Mouse (Mus musculus): ENCODE data around the gene Rnh1.
A peak's percentile ranks its signal among the peaks of the same experiment; 100 is the strongest.

Rnh1 gene

DNA sequence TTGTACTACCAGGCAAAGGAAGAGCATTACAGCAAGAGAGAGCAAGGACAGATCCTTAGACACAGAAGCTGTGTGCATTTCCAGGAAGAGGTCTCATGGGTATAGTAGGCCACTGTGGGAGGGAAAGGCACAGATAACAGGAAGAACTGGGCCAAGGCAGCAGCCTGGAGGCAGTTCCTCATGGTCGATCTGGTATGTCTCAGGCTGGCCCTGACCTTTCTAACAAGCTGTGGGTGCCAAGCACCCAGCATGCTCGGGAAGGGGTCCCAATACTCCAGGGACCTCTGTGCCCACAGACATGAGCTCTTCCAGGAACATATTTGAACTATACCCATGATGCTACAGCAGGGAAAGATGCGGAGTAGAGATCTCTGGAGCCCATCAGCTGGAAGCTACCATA, 31.9 kb upstream of the Rnh1 start:
- DNase-seq, result no peak

DNA sequence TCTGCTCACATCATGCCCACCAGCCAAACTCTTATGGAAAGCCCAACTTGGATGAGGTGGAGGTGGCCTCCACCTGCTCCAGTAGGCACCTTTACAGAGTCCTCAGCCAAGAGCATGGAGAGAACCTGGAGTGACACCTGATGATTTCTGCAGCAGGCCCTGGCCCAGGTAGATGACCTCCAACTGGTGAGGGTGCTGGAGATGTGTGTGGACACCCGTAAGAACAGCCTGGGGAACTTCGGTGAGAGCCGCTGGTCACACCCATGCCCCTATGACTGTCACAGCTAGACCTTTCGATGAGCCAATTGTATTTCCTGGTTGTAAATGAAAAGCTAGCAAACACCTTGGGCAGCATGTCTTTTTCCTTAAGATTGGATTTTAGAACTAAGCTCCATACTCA, 25.5 kb upstream of the Rnh1 start:
- DNase-seq, result no peak

DNA sequence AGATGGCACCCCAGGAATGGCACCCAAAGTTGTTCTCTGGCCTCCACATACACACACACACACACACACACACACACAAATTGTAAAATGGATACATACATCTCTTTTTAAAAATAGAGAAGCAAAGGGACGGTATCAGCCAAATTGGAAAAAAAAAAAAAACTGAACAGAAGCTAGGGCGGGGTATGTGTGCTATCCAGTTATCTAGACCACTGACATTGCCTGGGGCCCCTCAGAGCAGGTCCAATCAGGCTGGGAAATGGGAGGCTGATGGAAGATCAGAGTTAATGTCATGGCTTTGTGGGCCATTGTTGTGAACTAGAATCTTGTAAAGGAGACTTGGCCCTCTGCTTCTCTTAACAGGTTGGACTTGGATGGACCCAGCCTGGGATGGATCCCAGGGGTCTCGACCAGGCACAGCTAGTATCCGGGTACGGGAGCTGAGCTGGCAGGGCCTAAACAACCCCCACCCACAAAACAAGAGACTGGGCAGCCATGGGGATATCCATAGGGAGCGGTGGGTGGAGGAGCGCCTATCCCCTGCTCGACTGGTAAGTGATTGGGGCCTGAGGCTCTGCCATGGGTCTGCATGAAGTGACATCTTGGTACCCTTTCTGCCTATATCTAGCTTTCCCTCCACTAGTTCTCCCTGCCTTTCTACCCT, 24.1 kb upstream of the Rnh1 start:
- DNase-seq, result no peak

DNA sequence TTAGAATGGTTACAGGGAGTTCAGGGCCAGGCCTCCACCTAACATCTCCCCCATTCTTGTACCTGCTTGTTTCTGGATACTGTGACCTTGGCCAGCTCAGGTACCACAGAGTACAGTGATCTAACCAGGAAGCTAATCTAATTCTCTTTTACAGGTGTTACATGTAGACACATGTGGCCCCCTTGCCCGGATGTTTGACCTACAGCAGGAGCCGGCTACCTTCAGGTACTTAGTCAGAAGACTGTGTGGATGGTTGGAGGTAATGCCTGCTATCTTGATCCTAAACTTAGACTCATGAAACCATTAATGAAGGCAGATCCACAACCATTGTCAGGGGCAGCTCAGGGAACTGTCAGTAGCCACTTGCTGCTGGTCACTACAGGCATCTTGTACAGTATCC, 23.1 kb upstream of the Rnh1 start:
- DNase-seq, result no peak

DNA sequence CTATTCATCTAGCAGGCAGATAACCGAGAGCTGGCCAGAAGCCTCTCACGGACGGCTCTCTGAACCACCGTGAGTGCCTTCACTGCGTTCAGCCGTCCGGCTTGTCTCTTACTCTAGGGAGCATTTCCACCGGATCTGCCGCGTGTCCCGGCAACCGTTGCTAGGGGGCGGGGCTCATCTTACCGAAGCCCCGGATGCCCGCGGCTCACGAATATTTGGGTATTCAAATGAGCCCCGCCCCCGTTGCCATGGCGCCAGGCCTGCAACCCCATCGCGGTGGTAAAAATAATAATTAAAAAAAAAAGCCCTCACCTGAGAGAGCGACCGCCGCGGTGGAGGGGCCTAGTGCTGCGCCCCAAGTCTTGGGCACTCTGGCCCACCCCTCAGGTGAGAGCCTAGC, 22.2 kb upstream of the Rnh1 start:
- peak; percentile 92 for DNase-seq

DNA sequence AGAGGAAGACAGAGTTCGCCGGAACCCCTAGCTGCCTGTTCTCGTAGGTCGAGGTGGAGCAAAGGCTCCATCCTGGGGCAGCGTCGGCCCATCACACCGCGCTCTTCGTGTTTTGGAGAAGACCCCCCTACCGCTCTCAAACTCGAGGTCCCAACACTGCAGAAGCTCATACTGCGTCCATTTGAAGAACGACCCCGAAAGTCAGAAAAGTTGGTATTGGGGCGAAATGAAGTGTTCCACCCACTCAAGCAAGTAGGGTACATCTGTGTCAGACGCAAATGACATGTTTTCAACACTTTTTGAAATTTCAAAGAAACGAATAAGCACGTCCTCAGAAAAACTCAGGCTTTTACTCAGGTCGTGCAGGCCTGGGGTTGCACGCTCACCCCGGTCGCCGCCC, 21.8 kb upstream of the Rnh1 start:
- DNase-seq, result no peak

DNA sequence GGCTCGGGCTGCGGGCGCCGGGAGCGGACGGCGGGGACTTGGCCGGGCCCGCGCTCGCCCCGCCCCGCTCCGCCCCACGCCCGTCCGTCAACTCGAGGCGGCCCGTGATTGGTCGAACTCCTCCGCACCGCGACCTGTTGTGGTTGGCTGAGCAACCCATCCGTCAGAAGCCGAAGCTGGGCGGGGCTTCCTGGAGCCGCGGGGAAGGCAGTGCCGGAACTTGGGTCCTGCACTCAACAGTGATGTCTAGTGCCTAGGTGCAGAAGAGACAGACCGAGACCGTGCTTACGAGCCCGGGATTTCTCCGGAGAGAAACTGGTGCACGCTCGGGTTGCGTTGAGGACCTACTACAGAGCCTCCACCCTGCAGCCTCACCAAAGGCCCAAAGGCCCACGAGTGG, 21.3 kb upstream of the Rnh1 start, which contains the start of the genes Hras and Lrrc56:
Gene Hras, minus strand, starts transcription at position 58 of the 400 bp plus-strand sequence.
Gene Lrrc56, plus strand, starts transcription at position 210 of the 400 bp plus-strand sequence.
- DNase-seq, result peak; percentile 97

DNA sequence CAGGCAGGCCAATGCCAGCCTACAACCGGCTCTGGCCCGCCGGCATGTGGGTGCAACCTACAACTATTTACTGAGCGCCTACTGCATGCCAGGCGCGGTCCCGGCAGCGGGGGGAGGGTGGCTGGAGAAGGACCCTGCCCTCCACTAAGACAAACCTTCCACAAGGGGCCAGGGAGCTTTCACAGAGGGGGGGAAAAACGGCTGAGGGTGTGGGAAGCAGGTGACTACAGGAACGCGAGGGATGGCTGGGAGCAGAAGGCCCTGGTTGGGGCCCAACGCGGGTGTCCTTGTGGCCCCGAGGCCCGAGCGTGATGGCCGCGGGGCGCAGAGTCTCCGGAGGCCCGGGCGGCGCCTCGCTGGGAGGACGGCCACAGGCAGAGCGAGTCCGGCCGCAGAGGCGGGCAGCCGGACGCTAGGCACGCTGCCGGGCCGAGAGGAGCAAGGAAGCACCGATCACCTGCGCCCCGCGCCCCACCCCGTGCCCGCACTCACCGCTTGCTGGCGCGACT, 20.7 kb upstream of the Rnh1 start:
- DNase-seq, result peak; percentile 57

DNA sequence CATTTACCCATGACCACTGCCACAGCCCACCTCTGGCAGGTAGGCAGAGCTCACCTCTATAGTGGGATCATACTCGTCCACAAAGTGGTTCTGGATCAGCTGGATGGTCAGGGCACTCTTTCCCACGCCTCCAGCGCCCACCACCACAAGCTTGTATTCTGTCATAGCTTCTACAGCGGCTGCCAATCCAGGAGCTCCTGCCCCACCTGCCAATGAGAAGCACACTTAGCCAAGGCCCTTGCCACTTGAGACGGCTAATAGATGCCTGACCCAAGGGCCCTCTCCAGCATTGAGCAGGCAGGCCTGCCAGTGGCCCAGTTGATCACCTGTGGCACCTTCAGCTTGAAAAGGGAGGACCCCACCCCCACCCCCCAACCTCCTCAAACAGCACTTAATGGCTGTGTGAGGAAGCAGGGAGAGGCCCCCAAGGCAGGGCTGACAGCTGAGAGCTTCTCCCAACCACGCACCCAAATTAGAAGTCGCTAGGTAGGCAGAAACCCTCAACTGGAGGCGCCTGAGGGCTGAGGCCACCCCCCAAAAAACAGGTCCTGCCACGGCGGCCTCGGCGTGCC, 20.2 kb upstream of the Rnh1 start:
- no peak for DNase-seq

DNA sequence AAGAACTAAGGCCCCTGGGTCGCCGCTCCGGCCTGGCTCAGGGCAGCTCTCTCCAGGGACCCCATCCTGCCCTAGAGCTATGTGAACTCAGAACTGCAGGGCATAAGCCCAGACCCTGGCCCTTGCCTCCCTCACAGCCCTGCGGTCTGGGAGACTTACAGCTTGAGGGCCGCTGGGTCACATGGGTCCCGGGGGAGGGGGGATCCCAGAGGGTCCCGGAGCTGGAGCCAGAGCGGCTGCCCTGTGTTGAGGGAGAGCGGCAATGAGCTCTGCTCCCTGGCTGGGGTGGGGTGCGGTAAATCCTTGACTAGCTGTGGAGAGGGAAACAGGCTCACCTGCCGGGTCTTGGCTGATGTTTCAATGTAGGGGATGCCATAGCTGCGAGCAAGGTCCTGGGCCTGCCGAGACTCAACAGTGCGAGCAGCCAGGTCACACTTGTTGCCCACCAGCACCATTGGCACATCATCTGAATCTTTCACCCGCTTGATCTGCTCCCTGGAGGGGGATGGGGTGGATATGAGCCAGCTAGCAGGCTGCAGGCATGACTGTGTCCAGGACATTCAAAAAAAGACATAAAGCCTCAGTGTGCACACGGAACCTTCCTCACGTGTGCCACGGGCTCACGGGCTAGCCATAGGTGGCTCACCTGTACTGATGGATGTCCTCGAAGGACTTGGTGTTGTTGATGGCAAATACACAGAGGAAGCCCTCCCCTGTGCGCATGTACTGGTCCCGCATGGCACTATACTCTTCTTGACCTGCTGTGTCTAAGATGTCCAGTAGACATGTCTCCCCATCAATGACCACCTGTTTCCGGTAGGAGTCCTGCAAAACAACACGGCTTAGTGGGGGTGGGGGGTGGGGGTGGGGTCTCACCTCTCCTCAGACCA, 19.4 kb upstream of the Rnh1 start:
- no peak for DNase-seq

DNA sequence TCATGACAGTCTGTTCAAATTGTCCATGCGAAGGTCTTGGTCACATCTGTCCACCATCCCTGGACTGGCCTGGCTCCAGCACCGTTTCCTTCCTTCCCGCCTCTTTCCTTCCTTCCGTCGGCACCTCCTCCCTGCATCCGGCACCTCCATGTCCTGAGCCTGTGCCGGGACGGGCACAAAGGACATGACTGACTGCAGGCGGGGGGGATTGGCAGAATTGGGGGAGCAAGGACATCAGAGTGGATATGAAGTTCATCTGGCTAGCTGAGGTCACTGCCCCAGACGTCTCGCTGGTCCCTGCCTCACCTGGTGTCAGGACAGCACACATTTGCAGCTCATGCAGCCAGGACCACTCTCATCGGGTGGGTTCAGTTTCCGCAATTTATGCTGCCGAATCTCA, 18.4 kb upstream of the Rnh1 start:
- DNase-seq, result peak; percentile 53

DNA sequence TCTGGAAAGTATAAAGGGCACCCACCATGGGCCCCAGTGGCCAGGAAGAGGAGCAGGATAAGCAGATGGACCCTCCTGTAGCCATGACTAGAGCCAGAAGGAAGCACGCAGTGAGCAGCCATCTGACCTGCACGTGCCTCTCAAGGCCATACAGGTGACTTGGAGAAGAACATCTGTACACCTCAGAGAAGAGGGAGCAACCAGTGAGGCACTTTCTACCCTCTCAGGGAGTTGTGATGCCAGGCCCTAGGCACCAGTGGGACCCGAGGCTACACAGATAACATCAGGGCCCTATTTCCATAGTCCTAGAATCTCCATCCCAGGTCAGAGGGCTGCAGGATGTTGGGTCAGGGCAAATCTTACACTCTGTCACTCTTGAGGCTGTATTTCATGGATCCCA, 17.6 kb upstream of the Rnh1 start:
- DNase-seq, result no peak

DNA sequence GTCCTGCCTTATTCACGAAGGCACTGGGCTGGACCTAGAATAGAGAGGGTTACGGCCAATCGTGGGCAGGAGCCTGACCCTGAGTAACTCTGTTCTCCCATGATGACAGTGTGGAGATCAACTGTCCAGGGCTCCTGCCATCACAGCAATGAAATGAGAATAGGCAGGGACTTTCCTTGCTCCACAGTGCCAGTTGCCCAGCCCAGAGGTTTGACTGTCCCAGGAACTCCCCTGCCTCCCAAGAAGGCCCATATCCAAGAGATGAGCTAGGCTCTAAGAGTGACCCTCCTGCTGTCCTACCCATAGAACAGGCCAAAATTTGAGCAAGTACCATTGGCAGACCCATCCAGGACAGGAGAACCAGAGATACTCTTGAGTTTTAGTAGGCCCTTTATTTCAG, 16.1 kb upstream of the Rnh1 start:
- DNase-seq, result no peak

DNA sequence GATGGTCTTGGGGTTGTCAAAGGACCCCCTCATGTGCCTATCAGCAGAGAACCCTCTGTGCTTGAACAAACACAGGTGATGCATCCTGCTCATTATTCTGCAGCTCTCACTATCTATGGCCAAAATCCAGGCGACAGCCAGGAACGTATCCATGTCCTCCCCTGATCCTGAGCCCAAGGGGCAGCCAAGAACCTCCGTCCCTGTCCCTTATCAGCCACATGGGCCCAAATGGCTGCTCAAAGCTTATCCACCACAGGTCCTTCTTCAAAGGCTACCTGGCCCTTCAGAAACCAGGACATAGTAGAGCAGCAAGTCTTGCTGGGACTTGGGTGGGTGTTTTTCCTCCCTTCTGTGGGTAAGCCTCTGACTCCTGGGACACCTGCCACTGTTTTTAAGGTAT, 15.5 kb upstream of the Rnh1 start:
- DNase-seq, result no peak

DNA sequence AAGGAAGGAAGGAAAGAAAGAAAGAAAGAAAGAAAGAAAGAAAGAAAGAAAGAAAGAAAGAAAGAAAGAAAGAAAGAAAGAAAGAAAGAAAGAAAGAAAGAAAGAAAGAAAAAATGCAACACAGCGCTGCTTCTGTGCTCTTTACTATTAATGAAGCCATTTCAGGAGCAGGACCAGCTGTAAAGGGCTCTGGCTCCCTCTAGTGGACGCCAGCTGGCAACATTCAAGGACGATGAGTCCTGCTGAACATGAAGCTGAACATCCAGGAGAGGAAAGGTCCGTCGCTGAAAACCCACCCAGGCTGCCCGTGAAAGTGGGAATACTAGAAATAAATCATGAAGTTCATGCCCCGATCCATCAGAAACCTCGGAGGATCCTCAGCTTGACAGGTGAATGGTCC, 3.5 kb upstream of the Rnh1 start:
- DNase-seq, result peak; percentile 83

DNA sequence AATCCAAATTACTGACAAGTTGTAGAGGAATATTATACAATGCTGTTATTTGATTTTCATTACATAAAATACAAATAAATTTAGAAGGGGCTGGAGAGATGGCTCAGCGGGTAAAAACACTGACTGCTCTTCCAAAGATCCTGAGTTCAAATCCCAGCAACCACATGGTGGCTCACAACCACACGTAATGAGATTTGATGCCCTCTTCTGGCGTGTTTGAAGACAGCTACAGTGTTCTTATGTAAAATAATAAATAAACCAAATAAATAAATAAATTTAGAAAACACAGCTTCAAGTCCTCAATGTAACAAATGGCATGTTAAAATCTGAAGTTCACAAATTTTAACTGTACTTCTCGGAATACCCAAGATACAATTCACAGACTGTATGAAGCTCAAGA, 2.4 kb upstream of the Rnh1 start:
- no peak for DNase-seq

DNA sequence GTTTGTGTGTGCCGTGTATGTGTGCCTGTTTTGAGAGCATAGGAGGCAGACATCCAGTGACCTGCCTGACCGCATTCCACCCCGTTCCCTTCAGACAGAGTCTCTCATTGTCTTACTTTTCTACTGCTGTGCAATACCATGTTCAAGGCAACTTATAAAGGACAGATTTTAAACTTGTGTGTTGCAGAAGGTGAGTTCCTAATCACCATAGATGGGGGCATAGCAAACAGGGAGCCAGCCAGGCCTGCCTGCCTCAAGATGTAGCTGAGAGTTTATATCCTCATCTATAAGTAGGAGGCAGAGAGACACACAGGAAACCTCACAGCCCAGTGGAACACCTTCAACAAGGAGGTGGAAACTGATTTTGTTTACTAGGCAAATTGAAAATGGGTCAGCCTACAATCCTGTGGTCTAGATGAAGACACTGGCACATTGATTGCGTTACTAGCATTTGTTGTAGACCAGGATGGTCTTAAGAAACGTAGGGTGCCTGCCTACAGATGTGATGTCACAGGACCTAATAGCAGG, 730 bp upstream of the Rnh1 start:
- DNase-seq, result no peak

DNA sequence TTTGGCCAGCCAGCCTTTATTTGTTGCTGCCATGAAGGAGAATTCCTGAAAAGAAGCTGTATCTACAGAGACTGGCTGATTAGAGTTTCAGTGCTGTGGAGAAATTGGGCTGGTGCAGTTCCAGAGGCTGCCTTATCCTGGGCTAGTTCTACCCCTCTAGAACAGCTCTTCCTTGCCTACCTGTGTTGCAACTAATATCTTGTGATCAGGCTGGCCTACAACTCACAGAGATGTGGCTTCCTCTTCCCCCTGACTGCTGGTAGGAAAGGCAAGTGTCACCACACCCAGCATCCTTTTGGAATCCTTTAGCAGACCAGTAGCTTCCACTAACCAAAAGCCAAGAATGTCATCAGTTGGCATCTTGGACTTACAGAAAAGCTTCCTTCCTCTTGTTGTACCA, 2.8 kb downstream of the Rnh1 start:
- no peak for DNase-seq

DNA sequence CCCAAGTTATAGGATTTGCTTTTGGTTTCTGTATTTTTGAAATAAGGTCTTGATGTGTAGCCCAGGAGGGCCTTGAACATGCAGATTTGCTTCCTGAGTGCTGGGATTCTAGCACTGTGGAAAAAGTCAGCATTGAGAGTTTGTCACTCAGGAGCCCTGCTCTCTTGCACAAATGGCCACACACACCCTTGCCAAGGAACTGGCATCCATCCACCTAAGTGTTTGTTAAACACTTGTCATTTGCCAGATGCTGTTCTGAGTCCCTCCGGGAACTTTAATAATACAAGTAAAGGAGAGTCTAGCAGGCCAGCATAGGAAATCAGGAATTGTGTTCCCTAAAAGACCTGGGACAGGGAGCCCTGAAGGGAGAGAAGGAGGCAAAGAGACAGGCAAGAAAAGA, 3.4 kb downstream of the Rnh1 start:
- DNase-seq, result no peak

DNA sequence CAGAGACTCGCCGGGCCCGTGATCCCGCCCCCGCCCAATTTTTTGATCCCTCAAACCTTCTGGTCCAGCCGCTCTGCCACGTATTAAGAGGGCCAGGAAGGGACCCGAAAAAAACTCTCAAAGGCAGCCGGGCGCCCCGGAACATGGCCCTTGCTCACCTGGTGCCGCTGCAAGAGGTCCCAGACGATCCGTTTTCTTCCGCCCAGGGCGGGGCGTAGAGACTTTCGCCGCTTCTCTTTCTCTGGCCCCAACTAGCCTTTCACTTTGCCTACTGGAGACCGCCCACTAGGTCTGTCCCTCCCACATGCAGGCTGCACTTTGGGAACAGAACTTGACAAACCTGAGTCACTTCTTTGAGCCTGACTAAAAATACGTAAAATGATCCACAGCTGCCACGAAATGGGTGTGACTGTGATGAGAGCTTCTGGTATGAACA, 4.1 kb downstream of the Rnh1 start:
- peak; percentile 72 for DNase-seq

DNA sequence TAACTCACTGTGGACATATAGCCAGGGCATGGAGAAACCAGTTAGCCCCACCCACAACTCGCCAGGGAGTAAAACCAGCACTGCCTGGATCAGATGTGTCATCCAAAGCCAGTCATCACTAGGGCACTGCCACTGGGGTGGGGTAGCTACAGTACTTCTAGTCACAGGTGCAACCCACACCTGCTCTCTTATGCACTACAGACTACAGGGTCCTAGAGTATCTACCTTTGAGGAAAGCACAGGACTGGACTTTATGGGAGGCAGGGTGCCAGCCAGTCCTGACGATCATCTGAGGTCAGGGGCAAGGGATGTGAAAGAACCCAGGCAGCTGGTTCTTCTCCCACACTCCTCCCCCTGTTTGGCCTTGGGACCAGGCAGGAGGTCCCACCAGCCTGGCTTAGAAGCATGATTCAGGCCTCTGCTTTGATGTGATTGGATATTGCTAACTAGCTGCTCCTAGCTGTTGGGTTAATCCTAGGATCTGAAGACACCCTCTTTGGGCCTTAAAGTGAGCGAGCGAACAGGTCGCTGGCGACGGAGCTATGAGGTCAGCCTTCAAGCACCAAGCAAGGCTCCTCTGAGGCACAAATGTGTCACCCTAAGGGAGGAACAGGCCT, 4.6 kb downstream of the Rnh1 start:
- peak; percentile 25 for DNase-seq

DNA sequence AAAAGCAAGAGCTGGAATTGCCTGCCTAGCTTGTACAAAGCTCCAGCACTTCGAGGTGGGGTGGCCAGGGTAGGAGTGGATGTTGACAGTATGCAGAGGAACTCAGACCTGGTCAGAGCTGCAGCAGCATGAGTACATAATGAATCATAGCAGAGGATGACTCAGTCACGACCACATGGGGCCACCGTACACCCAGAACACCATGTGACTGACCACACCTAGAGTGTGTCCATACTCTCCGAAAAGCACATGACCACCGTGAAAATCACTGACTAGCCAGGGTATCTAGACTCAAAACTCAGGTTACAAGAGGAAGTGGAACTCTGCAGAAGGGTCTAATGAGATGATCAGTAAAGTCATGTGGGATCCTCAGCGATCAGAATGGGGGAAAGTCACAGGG, 7.8 kb downstream of the Rnh1 start:
- DNase-seq, result no peak

DNA sequence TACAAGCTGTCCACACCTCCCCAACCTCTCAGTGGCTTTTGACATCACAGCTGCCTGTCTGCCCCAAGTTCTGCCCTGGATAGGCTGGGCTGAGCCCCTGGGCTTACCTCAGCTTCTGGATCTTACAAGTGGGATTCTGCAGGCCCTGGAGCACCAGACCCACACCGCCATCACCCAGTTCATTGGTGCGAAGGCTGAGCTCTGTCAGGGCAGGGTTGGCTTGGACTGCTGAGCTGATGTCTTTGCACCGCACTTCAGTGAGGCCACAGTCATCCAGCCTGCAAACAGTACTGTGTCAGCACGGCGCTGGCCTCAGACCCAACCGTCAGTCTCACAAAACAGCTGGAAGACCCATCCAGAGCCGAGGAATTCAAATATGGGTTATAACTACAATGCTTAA, 8.3 kb downstream of the Rnh1 start:
- DNase-seq, result no peak
